Mouse (Mus musculus) E14TG2a.4 (cell line): ENCODE measurements around the gene Zfp36.

Source experiments
- CTCF ChIP-seq: conservative IDR thresholded peaks from 2 replicates; pipeline ENCODE4 v1.5.1; 2014; ENCODE audit warnings: low read length
- NANOG ChIP-seq: IDR thresholded peaks from 2 replicates; pipeline ENCODE4 v1.6.1; 2014; ENCODE audit warnings: borderline replicate concordance, low read length, mixed read lengths
- POU5F1 ChIP-seq: IDR thresholded peaks from 2 replicates; pipeline ENCODE4 v1.6.1; 2014; ENCODE audit warnings: low read length, borderline replicate concordance

GRCm38 (mm10) chr7:28382347-28382951 lies 2.4 kb upstream of the Zfp36 start:
- TF ChIP-seq CTCF (no peak), POU5F1 (no peak), NANOG (no peak)
